25 mouse cellular contexts compared by ENCODE assay signal in genomic region chr4:58613536-58613935, GRCm38 (mm10).
"Had no signal": no experiment of that assay in that cellular context is flagged by ENCODE, and none has a peak within 500 bp of the region (broad histone marks: within the 10 kb centered on the region; RNA-seq: fewer than 3 reads in every experiment).

No protein-coding gene starts in this region.

- H3K9me3 ChIP-seq: forebrain, embryonic 15.5 days; heart, embryonic 15.5 days; hindbrain, embryonic 13.5 days; hindbrain, embryonic 15.5 days; kidney, embryonic 15.5 days; liver, embryonic 13.5 days had no signal

- H3K9ac ChIP-seq: forebrain, embryonic 15.5 days; forebrain, postnatal 0 days; heart, embryonic 13.5 days; heart, embryonic 15.5 days; hindbrain, embryonic 13.5 days; hindbrain, embryonic 15.5 days; kidney, embryonic 15.5 days; limb, embryonic 12.5 days; liver, embryonic 13.5 days had no signal

- H3K36me3 ChIP-seq: forebrain, embryonic 15.5 days; heart, embryonic 13.5 days; heart, embryonic 15.5 days; hindbrain, embryonic 13.5 days; hindbrain, embryonic 15.5 days; kidney, embryonic 15.5 days; limb, embryonic 12.5 days; liver, embryonic 13.5 days had no signal

- H3K4me2 ChIP-seq: forebrain, embryonic 15.5 days; heart, embryonic 11.5 days; heart, embryonic 13.5 days; heart, embryonic 15.5 days; hindbrain, embryonic 13.5 days; hindbrain, embryonic 15.5 days; kidney, embryonic 15.5 days; limb, embryonic 12.5 days; liver, embryonic 11.5 days; liver, embryonic 13.5 days had no signal

- H3K4me1 ChIP-seq: forebrain, embryonic 15.5 days; heart, embryonic 13.5 days; heart, embryonic 15.5 days; hindbrain, embryonic 13.5 days; hindbrain, embryonic 15.5 days; kidney, embryonic 15.5 days; liver, embryonic 13.5 days had no signal

- H3K27me3 ChIP-seq: forebrain, embryonic 15.5 days; heart, embryonic 13.5 days; heart, embryonic 15.5 days; hindbrain, embryonic 13.5 days; hindbrain, embryonic 15.5 days; kidney, embryonic 15.5 days; limb, embryonic 12.5 days; liver, embryonic 13.5 days had no signal

- H3K27ac ChIP-seq: forebrain, embryonic 15.5 days; heart, embryonic 13.5 days; heart, embryonic 15.5 days; hindbrain, embryonic 13.5 days; hindbrain, embryonic 15.5 days; hindbrain, postnatal 0 days; kidney, embryonic 15.5 days; kidney, postnatal 0 days; layer of hippocampus, adult 2 months; left cerebral cortex, adult 2 months; limb, embryonic 12.5 days; liver, embryonic 13.5 days had no signal

- DNase-seq: forebrain, postnatal 0 days; gastrocnemius, postnatal 10 days; gastrocnemius, postnatal 25 days; heart, adult 2 months; heart, postnatal 14 days; heart, postnatal 36 days; kidney, adult 11 months; kidney, adult 9 months; kidney, postnatal 14 days; kidney, postnatal 4 days; liver; liver, embryonic 13.5 days had no signal

- H3K4me3 ChIP-seq: forebrain, embryonic 15.5 days; heart, adult 2 months; heart, embryonic 13.5 days; heart, embryonic 15.5 days; hindbrain, embryonic 13.5 days; hindbrain, embryonic 15.5 days; kidney, embryonic 15.5 days; layer of hippocampus, adult 2 months; left cerebral cortex, adult 2 months; limb, embryonic 12.5 days; liver, embryonic 13.5 days had no signal

- ATAC-seq: forebrain, embryonic 15.5 days; forebrain, postnatal 0 days; hindbrain, postnatal 0 days had no signal
